Mouse (Mus musculus) kidney, embryonic 15.5 days (tissue): ENCODE data around the gene Car3. TPM values are rescaled to one million over a fixed set of nuclear protein-coding genes. Genes with fewer than 3 reads are reported as not detected.

Experiments used
- ATAC-seq: fragments of 200-750 bp; cut with Nextera tagmentation; replicated peaks from 2 replicates; pipeline ENCODE4 v1.8.0; 2017; ENCODE audit warnings: moderate TSS enrichment; ENCODE audit not compliant: low FRiP score
- H3K27ac ChIP-seq: fragments of 300-500 bp; sonication (generic); 2 replicates; pipeline ENCODE4 v1.5.1; 2015; ENCODE audit warnings: mild to moderate bottlenecking, inconsistent platforms
- H3K27me3 ChIP-seq: fragments of 300-500 bp; sonication (generic); 2 replicates; pipeline ENCODE4 v1.6.1; 2015; ENCODE audit warnings: inconsistent platforms
- H3K36me3 ChIP-seq: fragments of 300-500 bp; sonication (generic); 2 replicates; pipeline ENCODE4 v1.6.1; 2015; ENCODE audit warnings: inconsistent platforms
- H3K4me1 ChIP-seq: fragments of 300-500 bp; sonication (generic); 2 replicates; pipeline ENCODE4 v1.6.1; 2015; ENCODE audit warnings: inconsistent platforms
- H3K4me2 ChIP-seq: fragments of 300-500 bp; sonication (generic); 2 replicates; pipeline ENCODE4 v1.6.1; 2015; ENCODE audit warnings: moderate library complexity, mild to moderate bottlenecking, inconsistent platforms
- H3K4me3 ChIP-seq: fragments of 300-500 bp; sonication (generic); replicated peaks from 2 replicates; pipeline ENCODE4 v1.5.1; 2015; ENCODE audit warnings: mild to moderate bottlenecking, inconsistent platforms
- H3K9ac ChIP-seq: fragments of 300-500 bp; sonication (generic); 2 replicates; pipeline ENCODE4 v1.6.1; 2015; ENCODE audit warnings: mild to moderate bottlenecking, inconsistent platforms
- H3K9me3 ChIP-seq: fragments of 300-500 bp; sonication (generic); replicated peaks from 2 replicates; pipeline ENCODE4 v1.6.1; 2016; ENCODE audit warnings: inconsistent platforms
- WGBS: fragments of 180-500 bp; shearing (Covaris S2); methylation state at CpG from one replicate; pipeline ENCODE4 v1.1.7; 2015; ENCODE audit warnings: mixed read lengths; 5-methylcytosine and 5-hydroxymethylcytosine counted together
- polyA plus RNA-seq: library from polyadenylated mRNA; unstranded; fragments of >200 nt; fragmentation: Nextera tagmentation; extraction: Ambion mirVana; gene quantifications from 2 replicates; pipeline ENCODE4 v1.2.1, GENCODE M21; 2015

Gene Car3
- polyA plus RNA-seq, 1 experiment from 2014 or later: 39.6 TPM

- H3K9me3 ChIP-seq: no peaks in the 10 kb centered on the region
- H3K36me3 ChIP-seq: no peaks in the 10 kb centered on the region
- no peak for ATAC-seq
- H3K27me3 ChIP-seq: peaks cover 20% of the 10 kb centered on the region
- 66% methylated on average over 4 of the region's 4 CpGs for WGBS
- H3K4me3 ChIP-seq: no peak overlapping the region; the same call in 1 of the 2 replicates
- H3K4me1 ChIP-seq: peaks cover 13% of the 10 kb centered on the region
- H3K27ac ChIP-seq: no peak overlapping the region
- H3K9ac ChIP-seq: no peak overlapping the region
- H3K4me2 ChIP-seq: no peak overlapping the region
Measured at GRCm38 (mm10) chr3:14889716-14890409, 26.6 kb downstream of the Car3 start.

GRCm38 (mm10) chr3:14892991-14893390, 29.7 kb downstream of the Car3 start:
- no peak overlapping the region for H3K27ac ChIP-seq

DNA sequence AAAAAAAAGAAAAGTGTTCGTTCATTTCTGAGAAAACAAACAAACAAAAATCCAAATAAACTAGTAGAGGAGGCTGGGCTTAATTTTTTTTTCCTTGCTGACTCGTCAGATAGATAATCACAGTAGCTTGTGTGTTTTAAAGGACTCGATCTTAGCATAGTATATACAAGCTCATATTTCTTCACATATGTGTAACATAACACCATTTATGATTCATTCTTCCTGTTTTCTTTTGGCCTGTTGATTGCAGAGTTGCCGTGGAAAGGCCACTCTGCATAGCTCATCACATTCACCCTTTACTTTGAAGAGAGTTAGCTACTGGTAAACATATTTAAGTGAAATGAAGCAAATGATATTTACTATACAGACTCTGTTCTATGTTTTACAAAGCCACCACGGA, 30.4 kb downstream of the Car3 start:
- H3K9me3 ChIP-seq: no peaks in the 10 kb centered on the region
- H3K4me3 ChIP-seq: no peak overlapping the region
- no peak for ATAC-seq
- 65% methylated on average over 5 of the region's 5 CpGs for WGBS
- H3K4me1 ChIP-seq: peaks cover 7% of the 10 kb centered on the region; the same call in 1 of the 2 replicates
- no peaks in the 10 kb centered on the region for H3K36me3 ChIP-seq
- no peak overlapping the region for H3K9ac ChIP-seq
- H3K27me3 ChIP-seq: no peaks in the 10 kb centered on the region
- no peak overlapping the region for H3K27ac ChIP-seq
- H3K4me2 ChIP-seq: no peak overlapping the region

More at GRCm38 (mm10) chr3:14892991-14893390, 29.7 kb downstream of the Car3 start:
- Histone ChIP-seq H3K9ac (no peak overlapping the region), H3K4me2 (no peak overlapping the region), H3K4me3 (no peak overlapping the region), H3K4me1 (peaks cover 9% of the 10 kb centered on the region; the same call in 1 of the 2 replicates), H3K9me3 (no peaks in the 10 kb centered on the region), H3K36me3 (no peaks in the 10 kb centered on the region), H3K27me3 (0 out of 2 replicates have a peak, but pooled peaks cover 2% of the 10 kb centered on the region)
- ATAC-seq: no peak
- 79% methylated on average over 3 of the region's 3 CpGs for WGBS

DNA sequence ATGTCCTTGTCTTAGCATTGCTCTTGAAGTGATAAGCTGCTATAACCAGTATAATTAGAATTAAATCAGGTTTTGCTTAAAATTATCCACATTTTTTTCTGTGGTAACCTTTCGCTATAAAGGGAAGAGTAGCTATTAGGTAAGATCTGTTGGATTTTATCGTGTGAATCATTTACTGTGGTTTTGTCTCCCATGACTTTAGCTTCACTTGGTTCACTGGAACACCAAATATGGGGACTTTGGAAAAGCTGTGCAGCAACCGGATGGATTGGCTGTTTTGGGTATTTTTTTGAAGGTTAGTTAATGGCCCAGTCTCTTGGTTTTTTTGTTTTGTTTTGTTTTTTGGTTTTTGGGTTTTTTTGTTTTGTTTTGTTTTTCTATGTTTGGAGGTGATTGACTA, 32.0 kb downstream of the Car3 start:
- ATAC-seq: no peak
- H3K4me3 ChIP-seq: no peak overlapping the region
- 90% methylated on average over 3 of the region's 3 CpGs for WGBS

GRCm38 (mm10) chr3:14897770-14898169, 34.5 kb downstream of the Car3 start:
- WGBS: 77% methylated on average over 6 of the region's 6 CpGs

More for the DNA sequence above, 32.0 kb downstream of the Car3 start:
- Histone ChIP-seq H3K4me2 (no peak overlapping the region), H3K9ac (no peak overlapping the region), H3K27me3 (no peaks in the 10 kb centered on the region), H3K27ac (no peak overlapping the region), H3K4me1 (no peaks in the 10 kb centered on the region), H3K36me3 (no peaks in the 10 kb centered on the region), H3K9me3 (no peaks in the 10 kb centered on the region)

GRCm38 (mm10) chr3:14903380-14903779, 40.1 kb downstream of the Car3 start:
- H3K36me3 ChIP-seq: no peaks in the 10 kb centered on the region
- H3K27me3 ChIP-seq: no peaks in the 10 kb centered on the region
- no peak overlapping the region for H3K4me3 ChIP-seq
- ATAC-seq: no peak
- 90% methylated on average over 3 of the region's 3 CpGs for WGBS
- no peaks in the 10 kb centered on the region for H3K4me1 ChIP-seq
- H3K9me3 ChIP-seq: no peaks in the 10 kb centered on the region
- no peak overlapping the region for H3K9ac ChIP-seq
- no peak overlapping the region for H3K4me2 ChIP-seq
- H3K27ac ChIP-seq: no peak overlapping the region

More at GRCm38 (mm10) chr3:14897770-14898169, 34.5 kb downstream of the Car3 start:
- no peaks in the 10 kb centered on the region for H3K36me3 ChIP-seq
- no peak overlapping the region for H3K9ac ChIP-seq
- H3K4me2 ChIP-seq: no peak overlapping the region
- H3K4me1 ChIP-seq: no peaks in the 10 kb centered on the region
- H3K9me3 ChIP-seq: no peaks in the 10 kb centered on the region
- H3K4me3 ChIP-seq: no peak overlapping the region
- no peaks in the 10 kb centered on the region for H3K27me3 ChIP-seq
- ATAC-seq: no peak
- H3K27ac ChIP-seq: no peak overlapping the region

GRCm38 (mm10) chr3:14904165-14904564, 40.9 kb downstream of the Car3 start:
- Histone ChIP-seq H3K9me3 (no peaks in the 10 kb centered on the region), H3K4me3 (no peak overlapping the region), H3K4me1 (no peaks in the 10 kb centered on the region), H3K9ac (no peak overlapping the region), H3K27me3 (no peaks in the 10 kb centered on the region), H3K27ac (no peak overlapping the region), H3K4me2 (no peak overlapping the region), H3K36me3 (no peaks in the 10 kb centered on the region)
- no peak for ATAC-seq
- 75% methylated on average over 3 of the region's 3 CpGs for WGBS

GRCm38 (mm10) chr3:14907271-14907670, 44.0 kb downstream of the Car3 start:
- Histone ChIP-seq H3K36me3 (no peaks in the 10 kb centered on the region), H3K4me1 (no peaks in the 10 kb centered on the region), H3K27me3 (no peaks in the 10 kb centered on the region), H3K9me3 (no peaks in the 10 kb centered on the region), H3K27ac (no peak overlapping the region), H3K4me3 (no peak overlapping the region), H3K9ac (no peak overlapping the region), H3K4me2 (no peak overlapping the region)
- no peak for ATAC-seq
- WGBS: 63% methylated on average over 1 of the region's 1 CpGs

DNA sequence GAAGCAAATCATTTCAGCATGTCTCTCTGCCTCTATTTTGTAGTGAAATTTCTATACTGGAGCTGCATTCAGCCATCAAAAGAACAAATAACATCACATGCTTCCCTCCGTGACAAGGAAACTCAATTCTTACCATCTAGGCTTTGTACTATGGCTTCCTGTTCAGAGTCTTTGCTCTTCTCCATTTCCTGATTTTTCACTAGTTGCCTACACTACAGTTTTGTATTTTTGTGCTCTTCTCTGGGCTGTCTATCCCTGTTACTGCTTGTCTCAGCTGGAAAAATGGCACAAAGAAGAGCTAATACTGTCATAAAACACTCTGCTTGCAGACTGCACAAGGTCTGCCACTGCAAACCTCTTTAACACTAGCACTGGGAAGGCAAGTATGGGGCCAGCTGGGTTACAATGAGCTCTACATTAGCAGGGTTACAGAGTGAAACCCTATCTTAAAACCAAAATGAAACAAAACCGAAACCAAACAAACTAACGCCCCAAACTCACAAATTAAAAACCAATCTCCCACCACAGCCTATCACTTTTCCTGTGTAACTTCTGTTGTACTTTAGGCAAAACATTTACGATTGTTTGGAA, 48.8 kb downstream of the Car3 start:
- Histone ChIP-seq H3K4me1 (no peaks in the 10 kb centered on the region), H3K9ac (no peak overlapping the region), H3K4me2 (no peak overlapping the region), H3K27ac (no peak overlapping the region), H3K27me3 (no peaks in the 10 kb centered on the region), H3K4me3 (no peak overlapping the region), H3K9me3 (no peaks in the 10 kb centered on the region), H3K36me3 (no peaks in the 10 kb centered on the region)
- ATAC-seq: peak; percentile 71; the same call in 1 of the 2 replicates
- WGBS: 57% methylated on average over 4 of the region's 4 CpGs

DNA sequence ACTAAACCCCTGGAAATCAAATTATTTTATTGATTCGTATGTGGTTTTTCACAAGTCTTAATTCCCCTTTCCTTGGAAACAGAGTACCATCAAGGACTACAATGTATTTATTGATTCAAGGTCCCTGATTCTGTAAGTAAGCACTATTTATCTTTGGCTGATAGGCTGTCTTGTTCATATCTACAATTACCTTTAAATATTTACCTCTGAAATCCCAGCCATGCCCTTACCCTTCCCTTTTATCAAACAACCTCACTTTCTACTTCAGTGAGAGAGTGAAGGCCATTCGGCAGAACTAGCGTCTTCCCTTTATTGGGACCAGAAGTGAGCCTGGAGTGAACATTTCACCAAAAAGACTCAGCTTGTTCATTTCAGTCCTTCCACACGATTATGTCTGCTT, 50.5 kb downstream of the Car3 start:
- no peak overlapping the region for H3K27ac ChIP-seq
- H3K4me1 ChIP-seq: no peaks in the 10 kb centered on the region
- no peaks in the 10 kb centered on the region for H3K9me3 ChIP-seq
- H3K9ac ChIP-seq: no peak overlapping the region
- no peak overlapping the region for H3K4me3 ChIP-seq
- 89% methylated on average over 4 of the region's 4 CpGs for WGBS
- no peak overlapping the region for H3K4me2 ChIP-seq
- no peak for ATAC-seq
- H3K36me3 ChIP-seq: no peaks in the 10 kb centered on the region
- H3K27me3 ChIP-seq: no peaks in the 10 kb centered on the region

DNA sequence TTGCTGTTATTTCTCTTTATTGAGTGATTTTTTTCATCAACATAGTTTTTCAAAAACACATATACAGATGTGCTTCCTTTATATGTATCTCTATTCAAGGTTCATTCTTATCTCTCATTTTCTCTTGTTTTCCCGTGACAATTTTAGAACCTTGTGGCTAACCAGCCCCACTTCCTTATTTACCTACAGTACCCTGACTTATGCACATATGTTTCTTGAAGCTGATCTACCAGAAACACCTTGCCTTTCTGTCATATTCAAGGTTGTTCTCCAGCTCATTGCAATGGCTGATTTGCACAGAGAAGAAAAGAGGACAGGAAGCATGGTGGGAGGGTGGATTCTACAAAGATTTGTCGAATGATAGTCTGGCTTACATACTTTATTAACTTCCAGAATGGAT, 52.0 kb downstream of the Car3 start:
- Histone ChIP-seq H3K9ac (no peak overlapping the region), H3K27ac (no peak overlapping the region), H3K36me3 (no peaks in the 10 kb centered on the region), H3K4me3 (no peak overlapping the region), H3K4me1 (no peaks in the 10 kb centered on the region), H3K27me3 (no peaks in the 10 kb centered on the region), H3K4me2 (no peak overlapping the region), H3K9me3 (no peaks in the 10 kb centered on the region)
- 88% methylated on average over 2 of the region's 2 CpGs for WGBS
- ATAC-seq: no peak

DNA sequence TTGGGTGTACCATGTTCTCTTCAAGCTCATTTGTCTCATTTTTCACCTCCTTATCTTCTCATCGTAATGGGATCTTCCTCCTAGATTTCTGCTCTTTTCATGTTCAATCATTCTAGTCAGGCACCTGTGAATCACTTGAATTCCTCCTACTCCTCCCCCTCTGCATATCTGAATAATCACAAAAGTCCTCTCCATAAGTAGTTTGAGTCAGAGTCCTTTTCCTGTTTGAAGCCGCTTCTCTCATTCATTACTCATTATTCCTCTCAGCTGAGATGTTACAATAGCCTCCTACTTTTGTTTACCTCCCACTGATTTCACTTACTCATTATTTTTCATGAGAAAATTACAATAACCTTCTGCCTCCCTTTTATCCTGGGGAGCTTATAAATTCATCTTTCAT, 53.9 kb downstream of the Car3 start:
- H3K36me3 ChIP-seq: no peaks in the 10 kb centered on the region
- ATAC-seq: no peak
- H3K9ac ChIP-seq: no peak overlapping the region
- H3K27ac ChIP-seq: no peak overlapping the region
- no peaks in the 10 kb centered on the region for H3K4me1 ChIP-seq
- H3K9me3 ChIP-seq: no peaks in the 10 kb centered on the region
- no peaks in the 10 kb centered on the region for H3K27me3 ChIP-seq
- 68% methylated on average over 2 of the region's 2 CpGs for WGBS
- H3K4me3 ChIP-seq: no peak overlapping the region
- no peak overlapping the region for H3K4me2 ChIP-seq
